Mouse (Mus musculus) cerebellum, adult 11 months (tissue): Measurements from ENCODE around the gene Rps16.

ENCODE experiments used
- DNase-seq: peaks from one replicate; pipeline ENCODE4 v3.0.0; 2022

The Rps16 gene

GRCm38 (mm10) chr7:28348601-28349000, 1.9 kb upstream of the Rps16 start:
- no peak for DNase-seq

- no peak for DNase-seq
These were observed 1.3 kb downstream of the Rps16 start for GRCm38 (mm10) chr7:28351676-28352191.

- DNase-seq, result no peak
These were observed 2.8 kb downstream of the Rps16 start for GRCm38 (mm10) chr7:28353267-28353666.

- no peak for DNase-seq
These were observed 3.7 kb downstream of the Rps16 start for GRCm38 (mm10) chr7:28354113-28354581.

- DNase-seq, result no peak
These were observed 4.1 kb downstream of the Rps16 start for GRCm38 (mm10) chr7:28354596-28354995.

- no peak for DNase-seq
These were observed 4.8 kb downstream of the Rps16 start for GRCm38 (mm10) chr7:28355221-28355620.

GRCm38 (mm10) chr7:28356981-28357380, 6.5 kb downstream of the Rps16 start:
- DNase-seq, result no peak

- no peak for DNase-seq
These were observed 7.5 kb downstream of the Rps16 start for GRCm38 (mm10) chr7:28357984-28358383.

GRCm38 (mm10) chr7:28358431-28358830, 8.0 kb downstream of the Rps16 start:
- DNase-seq, result no peak

- no peak for DNase-seq
These were observed 9.4 kb downstream of the Rps16 start for GRCm38 (mm10) chr7:28359854-28360253.

GRCm38 (mm10) chr7:28360291-28360690, 9.8 kb downstream of the Rps16 start:
- DNase-seq, result no peak

GRCm38 (mm10) chr7:28361647-28362341, 11.3 kb downstream of the Rps16 start:
- DNase-seq, result no peak

- DNase-seq, result no peak
These were observed 12.1 kb downstream of the Rps16 start for GRCm38 (mm10) chr7:28362441-28363060.

GRCm38 (mm10) chr7:28367663-28368275, 17.3 kb downstream of the Rps16 start:
- DNase-seq, result no peak

- DNase-seq, result no peak
These were observed 17.9 kb downstream of the Rps16 start for GRCm38 (mm10) chr7:28368276-28368920.

GRCm38 (mm10) chr7:28370051-28370450, 19.6 kb downstream of the Rps16 start:
- DNase-seq, result no peak

- DNase-seq, result no peak
These were observed 20.6 kb downstream of the Rps16 start for GRCm38 (mm10) chr7:28370977-28371513.

GRCm38 (mm10) chr7:28371514-28371989, 21.1 kb downstream of the Rps16 start:
- DNase-seq, result no peak

- DNase-seq, result peak; percentile 90
These were observed 22.0 kb downstream of the Rps16 start, which contains the start of gene Plekhg2 for GRCm38 (mm10) chr7:28372251-28373108. Gene Plekhg2 (minus strand): TSS chr7:28372599.

GRCm38 (mm10) chr7:28373131-28373581, 22.7 kb downstream of the Rps16 start:
- peak; percentile 61 for DNase-seq

GRCm38 (mm10) chr7:28373891-28374495, 23.5 kb downstream of the Rps16 start:
- DNase-seq, result no peak
